Mouse (Mus musculus): ENCODE measurements around the gene Wfdc12.
"Not testable (repeated sequence)": the region's sequence is repeated elsewhere in the genome, so short reads cannot be mapped to it uniquely, and the experiment has no call there.

Wfdc12 gene

GRCm38 (mm10) chr2:164190576-164190975, at the start of gene Wfdc12:
Gene Wfdc12 (minus strand): TSS chr2:164190608.
- DNase-seq (ENCODE audit: low spot score in 2 of 2), result no peak

GRCm38 (mm10) chr2:164238366-164238765, 48.0 kb upstream of the Wfdc12 start, which contains the start of gene Svs2:
Gene Svs2 (minus strand): TSS chr2:164238466.
- DNase-seq (ENCODE audit: low spot score in 2 of 2), result no peak

GRCm38 (mm10) chr2:164232671-164233070, 42.3 kb upstream of the Wfdc12 start:
- DNase-seq (ENCODE audit: low spot score in 2 of 2), result no peak

GRCm38 (mm10) chr2:164228361-164229070, 38.1 kb upstream of the Wfdc12 start:
- DNase-seq (ENCODE audit: low spot score in 2 of 2), result no peak

- no peak for DNase-seq (ENCODE audit: low spot score in 2 of 2)
Observed at GRCm38 (mm10) chr2:164221522-164221921, 31.1 kb upstream of the Wfdc12 start, which contains the start of gene Wfdc15b. Gene Wfdc15b (minus strand): TSS chr2:164221660.

GRCm38 (mm10) chr2:164219295-164219694, 28.9 kb upstream of the Wfdc12 start:
- DNase-seq (ENCODE audit: low spot score in 2 of 2), result no peak

- DNase-seq (ENCODE audit: low spot score in 2 of 2), result no peak
Observed at GRCm38 (mm10) chr2:164212711-164213110, 22.3 kb upstream of the Wfdc12 start.

GRCm38 (mm10) chr2:164210892-164211291, 20.5 kb upstream of the Wfdc12 start:
- DNase-seq (ENCODE audit: low spot score in 2 of 2), result no peak

- DNase-seq (ENCODE audit: low spot score in 2 of 2), result no peak
Observed at GRCm38 (mm10) chr2:164206676-164207075, 16.3 kb upstream of the Wfdc12 start.

- not testable (repeated sequence) for DNase-seq (ENCODE audit: low spot score in 2 of 2)
Observed at GRCm38 (mm10) chr2:164206011-164206410, 15.6 kb upstream of the Wfdc12 start.

- no peak for DNase-seq (ENCODE audit: low spot score in 2 of 2)
Observed at GRCm38 (mm10) chr2:164199626-164200327, 9.4 kb upstream of the Wfdc12 start, which contains the start of gene Wfdc15a. Gene Wfdc15a (minus strand): TSS chr2:164200130.

- DNase-seq (ENCODE audit: low spot score in 2 of 2), result no peak
Observed at GRCm38 (mm10) chr2:164196700-164196990, 6.2 kb upstream of the Wfdc12 start.

GRCm38 (mm10) chr2:164195971-164196699, 5.7 kb upstream of the Wfdc12 start:
- no peak for DNase-seq (ENCODE audit: low spot score in 2 of 2)

- DNase-seq (ENCODE audit: low spot score in 2 of 2), result no peak
Observed at GRCm38 (mm10) chr2:164194959-164195630, 4.7 kb upstream of the Wfdc12 start.

GRCm38 (mm10) chr2:164192279-164192678, 1.9 kb upstream of the Wfdc12 start:
- DNase-seq (ENCODE audit: low spot score in 2 of 2), result no peak

- no peak for DNase-seq (ENCODE audit: low spot score in 2 of 2)
Observed at GRCm38 (mm10) chr2:164188722-164189121, 1.7 kb downstream of the Wfdc12 start.

GRCm38 (mm10) chr2:164184145-164184719, 6.2 kb downstream of the Wfdc12 start:
- no peak for DNase-seq (ENCODE audit: low spot score in 2 of 2)

- no peak for DNase-seq (ENCODE audit: low spot score in 2 of 2)
Observed at GRCm38 (mm10) chr2:164183340-164183739, 7.1 kb downstream of the Wfdc12 start.

GRCm38 (mm10) chr2:164182692-164183255, 7.6 kb downstream of the Wfdc12 start, which contains the start of gene Wfdc5:
Gene Wfdc5 (minus strand): TSS chr2:164182742.
- DNase-seq (ENCODE audit: low spot score in 2 of 2), result no peak

GRCm38 (mm10) chr2:164180770-164181169, 9.6 kb downstream of the Wfdc12 start:
- no peak for DNase-seq (ENCODE audit: low spot score in 2 of 2)

GRCm38 (mm10) chr2:164180124-164180523, 10.3 kb downstream of the Wfdc12 start:
- no peak for DNase-seq (ENCODE audit: low spot score in 2 of 2)
